Mouse (Mus musculus) cortical plate, adult 2 months (tissue): ENCODE measurements around the gene Myl12a.

Source experiments
- CTCF ChIP-seq: fragments of 200-500 bp; IDR thresholded peaks from 2 replicates; pipeline ENCODE4 v1.5.1; 2011; ENCODE audit warnings: mild to moderate bottlenecking, control low read depth, low read length; ENCODE audit not compliant: insufficient read depth; ENCODE audit errors: extremely low read depth
- POLR2A ChIP-seq: fragments of 200-500 bp; IDR thresholded peaks from 2 replicates; pipeline ENCODE4 v1.6.1; 2011; ENCODE audit warnings: mild to moderate bottlenecking, low read length, control low read depth; ENCODE audit not compliant: insufficient read depth; ENCODE audit errors: extremely low read depth

DNA sequence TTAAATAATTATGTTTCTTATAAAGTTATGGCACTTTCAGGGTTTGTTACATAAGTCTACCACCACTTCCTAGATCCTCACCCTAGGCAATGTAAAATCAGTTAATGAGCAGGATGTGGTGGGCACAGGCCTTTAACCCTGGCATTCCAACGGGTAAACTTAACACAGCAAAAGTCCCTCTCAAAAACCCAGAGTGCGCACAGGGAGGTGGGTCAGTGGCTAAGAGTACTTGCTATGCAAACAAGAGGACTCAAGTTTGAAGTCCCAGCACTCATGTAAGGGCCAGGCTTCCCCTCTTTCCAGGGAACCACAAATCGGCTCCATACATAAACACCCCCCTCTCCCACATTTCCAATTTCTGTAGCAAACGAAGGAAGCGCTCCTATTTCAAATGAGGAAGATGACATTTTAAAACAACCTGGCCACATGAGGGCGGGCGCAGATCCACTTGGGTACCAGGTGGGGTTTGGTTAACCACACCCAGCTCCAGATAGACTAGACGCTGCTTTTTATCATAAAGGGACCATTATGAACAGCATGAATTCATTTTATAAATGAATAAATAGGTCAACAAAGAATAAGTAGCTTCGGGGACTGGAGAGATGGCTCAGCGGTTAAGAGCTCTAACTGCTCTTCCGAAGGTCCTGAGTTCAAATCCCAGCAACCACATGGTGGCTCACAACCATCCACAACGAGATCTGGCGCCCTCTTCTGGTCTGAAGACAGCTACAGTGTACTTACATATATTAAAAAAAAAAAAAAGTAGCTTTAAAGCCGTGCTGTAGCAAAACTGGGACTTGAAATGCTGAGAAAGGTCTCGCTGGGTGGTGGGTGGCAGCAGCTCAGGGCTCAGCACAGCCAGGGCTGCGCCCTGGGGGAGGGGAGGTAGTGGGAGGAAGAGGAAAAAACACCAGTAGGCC, 10.7 kb downstream of the Myl12a start:
- TF ChIP-seq POLR2A = no peak
- TF ChIP-seq CTCF = no peak
